Mouse (Mus musculus) right cerebral cortex, postnatal 36 days (tissue): ENCODE measurements at regions not wholly inside any gene's neighbourhood (a gene's known extent, or its start where the extent isn't known, plus 50 kb on each side); places are given as distances from the start of the nearest gene placed in this dataset.
"Not testable (repeated sequence)": the region's sequence is repeated elsewhere in the genome, so short reads cannot be mapped to it uniquely, and the experiment has no call there.

ENCODE experiments used
- DNase-seq, 2 experiments: peaks; one replicate each; pipeline ENCODE4 v3.0.0; 2022; ENCODE audit warnings: low spot score in 2 of 2, mixed read lengths in 1 of 2

DNA sequence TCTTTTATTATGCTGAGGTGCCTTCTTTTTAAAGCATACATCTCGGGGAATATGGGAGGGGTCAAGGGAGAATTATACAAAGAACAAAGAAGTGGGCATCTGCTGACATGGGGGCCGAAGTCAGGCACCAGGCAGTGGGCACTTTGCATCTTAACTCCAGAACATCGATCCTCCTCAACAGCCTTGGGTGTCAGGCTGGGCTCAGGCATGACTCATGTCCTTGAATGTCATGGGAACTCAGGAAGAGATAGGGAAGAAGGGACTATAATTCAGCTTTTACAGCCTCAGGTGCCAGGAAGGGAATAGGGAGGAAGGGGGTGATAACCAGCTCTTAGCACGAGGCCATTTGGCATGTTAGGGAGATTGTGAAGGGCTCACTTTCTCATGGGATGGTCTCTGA, 85.6 kb upstream of the Ptprz1 start:
- DNase-seq: not testable (repeated sequence)

DNA sequence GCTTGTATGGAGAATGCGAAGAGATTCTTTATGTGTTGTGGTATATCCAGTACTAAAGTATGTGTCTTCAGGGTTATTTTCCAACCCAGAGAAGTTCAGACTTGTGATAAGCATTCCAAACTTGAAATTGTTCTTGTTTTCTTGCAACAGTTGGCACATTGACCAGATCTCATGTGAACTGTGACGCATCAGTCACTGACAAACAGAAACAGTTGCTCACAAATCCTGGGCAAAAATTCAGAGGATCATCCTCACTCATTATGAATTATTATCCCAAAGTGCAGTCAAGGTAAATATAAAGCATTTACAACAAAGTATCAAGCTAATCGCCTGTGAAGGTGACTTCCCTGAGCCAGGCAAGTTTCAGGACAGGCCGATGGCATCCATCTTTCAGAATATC, 83.5 kb upstream of the Ptprz1 start:
- DNase-seq: no peak

DNA sequence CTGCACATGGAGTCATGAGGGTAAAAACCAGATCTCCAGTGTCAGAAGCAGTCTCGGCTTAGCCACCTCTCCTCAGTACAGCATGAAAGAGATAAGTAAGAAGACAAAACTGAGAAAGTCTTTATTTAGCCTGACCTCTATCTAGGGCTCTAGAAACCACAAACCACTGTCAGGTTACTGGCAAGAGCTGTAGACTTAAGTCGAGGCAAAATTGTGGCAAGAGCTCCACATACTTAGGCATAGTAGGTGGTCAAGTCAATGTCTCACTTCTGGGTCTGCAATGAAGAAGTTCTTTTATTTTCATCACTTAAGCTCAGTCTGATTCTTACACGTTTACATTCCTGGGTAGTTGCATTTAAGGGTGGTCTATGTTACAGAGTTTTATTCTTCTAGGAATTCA, 82.7 kb upstream of the Ptprz1 start:
- DNase-seq: no peak

DNA sequence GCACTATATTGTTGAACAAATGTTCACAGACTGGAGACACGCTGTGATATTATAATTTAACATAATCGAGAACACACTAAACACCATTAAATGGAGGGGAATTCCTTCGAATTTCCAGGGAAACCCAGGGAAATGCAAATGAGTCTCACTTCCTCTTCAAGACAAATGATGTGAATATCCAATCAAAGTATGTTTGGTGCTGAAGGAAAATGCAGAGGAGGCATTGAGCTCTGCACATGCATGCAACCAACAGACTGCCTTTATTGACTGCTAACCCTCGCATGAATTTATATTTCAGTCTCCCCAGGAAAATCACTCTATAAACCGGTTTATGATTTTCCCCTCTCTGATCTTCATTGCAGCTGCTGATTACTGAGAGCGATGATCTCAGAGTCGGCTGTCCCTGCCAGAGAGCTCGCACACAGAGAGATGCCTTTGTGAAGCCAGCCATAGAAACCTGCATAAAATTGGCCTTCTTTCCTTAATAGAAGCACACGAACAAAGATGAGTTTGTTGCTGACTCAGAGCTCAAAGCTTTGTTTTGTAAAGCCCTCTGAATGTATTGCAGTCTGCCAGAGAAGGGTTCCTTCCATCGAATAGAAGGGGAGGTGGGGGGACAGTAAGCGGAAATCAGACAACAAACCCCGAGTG, 81.1 kb upstream of the Ptprz1 start:
- DNase-seq: peak; percentile 5 to 29

DNA sequence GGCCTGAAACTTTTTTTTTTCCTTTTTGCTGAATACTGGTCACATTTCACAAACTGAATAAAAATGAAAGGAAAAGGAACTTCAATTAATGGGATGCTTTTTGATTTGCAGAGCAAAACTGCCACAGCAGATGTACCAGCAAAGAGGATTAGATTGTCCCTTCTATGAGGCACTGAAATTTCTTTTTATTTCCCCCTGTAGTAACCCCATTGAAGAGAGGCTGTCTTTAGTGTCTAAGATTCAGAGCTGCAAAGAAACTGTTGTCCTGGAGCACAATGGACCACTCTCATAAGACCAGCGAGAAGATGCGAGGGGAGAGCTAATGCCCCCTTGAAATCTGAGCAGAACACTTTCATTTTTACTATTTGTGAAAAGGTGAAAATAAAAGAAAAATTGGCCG, 80.5 kb upstream of the Ptprz1 start:
- DNase-seq: no peak

DNA sequence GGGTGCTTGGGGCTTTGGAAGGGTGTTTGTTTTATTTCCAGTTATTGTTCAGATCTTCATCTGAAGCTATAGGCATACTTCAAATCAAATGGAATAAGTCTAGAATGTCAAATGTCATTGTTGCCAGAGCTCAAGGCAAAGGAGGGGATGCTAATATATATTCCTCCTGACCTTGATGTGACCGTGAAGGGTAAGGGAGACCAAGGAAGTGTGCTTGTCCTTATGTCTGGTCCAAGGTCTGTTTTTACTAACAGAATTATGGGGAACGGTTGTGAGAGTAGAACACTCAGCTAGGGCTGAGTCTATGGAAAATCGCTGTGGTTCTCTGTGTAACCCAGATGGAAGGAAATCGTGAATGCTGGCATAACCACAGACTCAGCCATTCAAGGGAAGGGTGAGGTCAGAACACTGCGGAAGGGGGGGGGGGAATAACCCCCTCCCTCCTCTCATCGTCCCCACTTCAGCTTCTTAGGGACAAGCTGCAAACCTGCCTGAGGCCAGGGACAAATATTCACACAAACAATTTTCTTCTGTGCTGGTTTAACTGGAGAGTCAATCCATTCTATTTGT, 79.9 kb upstream of the Ptprz1 start:
- no peak for DNase-seq

DNA sequence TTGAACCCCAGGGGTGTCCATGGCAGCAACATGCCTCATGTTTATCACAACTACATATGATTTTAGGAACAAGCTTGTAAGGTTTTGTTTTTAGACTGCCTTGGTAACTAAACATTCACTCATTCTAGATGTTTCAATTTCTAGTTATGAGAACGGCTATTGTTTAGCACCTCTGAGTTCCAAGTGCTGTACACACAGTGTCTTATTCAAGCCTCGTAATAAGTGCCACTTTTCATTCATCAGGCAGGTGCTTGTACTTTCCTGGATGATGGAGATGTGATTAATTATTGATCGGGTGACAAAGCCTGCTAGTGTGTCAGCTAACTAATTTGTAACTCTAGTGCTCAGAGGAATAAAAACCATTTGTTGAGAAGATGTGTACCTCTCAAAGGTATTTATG, 73.4 kb upstream of the Ptprz1 start:
- DNase-seq: no peak

DNA sequence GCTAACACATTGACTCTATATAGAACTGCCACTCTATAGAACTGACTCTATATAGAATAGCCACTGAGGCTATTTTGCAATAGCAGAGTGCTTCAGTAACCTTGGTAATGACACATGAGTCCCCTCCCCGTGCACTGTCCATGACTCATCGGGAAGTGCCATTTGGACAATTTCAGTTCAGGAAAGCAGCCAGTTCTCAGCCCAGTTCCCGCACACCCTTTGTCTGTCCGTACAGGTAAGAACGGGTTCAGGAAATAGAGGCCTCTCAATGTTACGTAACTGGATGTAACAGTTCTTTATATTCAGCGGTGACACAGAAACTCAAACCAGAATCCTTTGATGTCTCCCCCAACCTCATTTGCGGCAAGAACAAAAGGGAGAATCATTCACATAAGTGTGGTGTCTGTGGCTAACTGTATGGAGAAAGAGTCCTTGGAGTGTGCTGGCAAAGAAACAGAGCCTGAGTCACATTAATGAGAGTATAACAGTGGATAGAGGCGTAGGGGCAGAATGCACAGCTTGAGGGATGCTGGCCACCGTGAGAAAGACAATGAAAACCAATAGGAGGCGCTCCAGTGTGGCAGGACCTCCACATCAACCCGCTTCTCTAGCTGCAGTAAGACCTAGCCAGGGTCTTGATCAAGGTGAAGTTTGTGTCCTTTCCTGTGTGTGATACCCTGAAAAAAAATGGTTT, 72.8 kb upstream of the Ptprz1 start:
- DNase-seq: no peak

DNA sequence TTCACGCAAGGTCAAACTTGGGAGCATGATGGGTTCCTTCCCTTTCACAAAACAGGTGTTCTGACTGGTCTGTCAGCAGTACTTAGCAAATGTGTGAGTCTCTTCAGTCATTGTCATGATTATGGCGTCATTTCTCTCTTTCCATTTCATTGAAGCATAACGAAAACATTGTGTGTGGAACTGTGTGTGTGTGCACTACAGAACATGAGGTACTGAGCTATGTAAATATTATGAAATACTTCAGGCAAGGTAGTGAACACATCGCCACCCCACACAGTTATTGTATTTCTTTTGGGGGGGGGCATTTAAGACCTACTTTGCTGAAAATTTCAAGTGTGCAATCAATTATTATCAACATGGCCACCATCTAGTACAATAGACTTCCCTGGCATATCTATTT, 71.4 kb upstream of the Ptprz1 start:
- no peak for DNase-seq

DNA sequence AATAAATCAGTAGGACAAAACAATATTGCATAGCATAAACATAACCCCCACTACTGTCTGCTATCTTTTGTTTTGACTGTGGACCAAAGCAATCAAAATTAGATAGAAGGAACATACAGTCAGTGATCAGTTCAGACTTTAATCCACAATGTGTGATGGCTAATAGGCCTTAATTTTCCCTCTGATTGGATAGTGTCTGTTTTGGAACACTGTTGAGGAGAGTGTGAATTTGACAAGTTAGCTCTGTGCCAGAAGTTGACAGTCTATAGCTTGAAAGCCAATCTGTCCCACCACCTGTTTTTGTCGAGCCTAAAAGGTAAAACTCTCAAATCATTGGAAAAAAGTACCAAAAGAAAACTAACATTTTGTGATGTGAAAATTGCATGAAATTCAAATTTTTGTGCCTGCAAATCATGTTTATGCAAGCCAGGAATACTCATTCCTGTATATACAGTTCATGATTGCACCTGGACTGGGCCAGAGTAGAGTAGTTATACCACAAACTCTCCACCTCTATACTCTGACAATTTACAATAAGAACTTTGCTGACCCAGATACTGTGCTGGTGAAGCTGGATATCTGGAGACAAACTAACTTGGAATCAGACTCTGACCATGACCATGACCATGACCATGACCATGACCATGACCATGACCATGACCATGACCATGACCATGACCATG, 50.1 kb upstream of the Ptprz1 start:
- no peak for DNase-seq
